Comparison of ENCODE assay signal across 22 mouse cellular contexts in the genomic region with DNA sequence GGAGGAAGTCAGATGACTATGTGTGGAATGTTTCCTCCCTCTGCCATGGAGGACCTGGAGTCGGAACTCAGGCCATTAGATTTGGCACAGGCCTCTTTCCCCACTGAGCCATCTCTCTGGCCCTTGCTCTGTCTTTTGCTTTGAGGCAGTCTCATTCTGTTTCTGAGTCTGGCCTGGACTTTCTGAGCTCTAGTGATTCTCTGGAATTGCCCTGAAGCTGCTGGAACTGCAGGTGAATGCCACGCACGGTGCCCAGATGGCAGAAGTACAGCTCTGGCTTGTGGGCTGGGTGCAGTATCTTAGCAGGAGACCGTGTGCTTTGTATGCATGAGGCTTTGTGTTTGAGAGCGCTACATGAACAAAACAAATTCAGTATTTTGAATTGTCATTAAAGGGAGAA. TPM values are rescaled to one million over a fixed set of nuclear protein-coding genes. Genes with fewer than 3 reads are reported as not detected.
DNase-seq lines count a peak whose midpoint lies in the region; ATAC-seq and TF ChIP-seq lines count a peak whose summit lies in the region.
"Had no signal": no experiment of that assay in that cellular context is flagged by ENCODE, and none has a peak within 500 bp of the region (broad histone marks: within the 10 kb centered on the region; RNA-seq: fewer than 3 reads in every experiment).

No protein-coding gene starts in this region.

- no peaks in the 10 kb centered on the region for H3K36me3 ChIP-seq in intestine, postnatal 0 days (ENCODE audit: control insufficient read depth, insufficient read depth)
- H3K36me3 ChIP-seq in kidney, embryonic 15.5 days: no peaks in the 10 kb centered on the region
- H3K36me3 ChIP-seq: G1E; heart, embryonic 15.5 days; midbrain, embryonic 15.5 days; stomach, embryonic 15.5 days had no signal

- no peaks in the 10 kb centered on the region for H3K9me3 ChIP-seq in intestine, postnatal 0 days (ENCODE audit: control insufficient read depth)
- H3K9me3 ChIP-seq in kidney, embryonic 15.5 days (replicated peaks): no peaks in the 10 kb centered on the region
- H3K9me3 ChIP-seq: forebrain, embryonic 10.5 days; heart, embryonic 15.5 days; midbrain, embryonic 15.5 days; stomach, embryonic 15.5 days had no signal

- TF ChIP-seq CTCF in intestine, postnatal 0 days (IDR thresholded peaks at IDR 0.05; ENCODE audit: low read depth): no peak

- H3K4me3 ChIP-seq in intestine, postnatal 0 days (ENCODE audit: low read depth, low read length): no peak overlapping the region
- no peak overlapping the region for H3K4me3 ChIP-seq in kidney, embryonic 15.5 days (replicated peaks)
- H3K4me3 ChIP-seq: forebrain, embryonic 10.5 days; heart, adult 2 months; heart, embryonic 15.5 days; midbrain, embryonic 15.5 days; myocyte; stomach, embryonic 15.5 days had no signal

- no peaks in the 10 kb centered on the region for H3K27me3 ChIP-seq in intestine, postnatal 0 days (replicated peaks; ENCODE audit: control insufficient read depth, insufficient read depth, low read length)
- H3K27me3 ChIP-seq in kidney, embryonic 15.5 days: no peaks in the 10 kb centered on the region
- H3K27me3 ChIP-seq: heart, embryonic 15.5 days; midbrain, embryonic 15.5 days; stomach, embryonic 15.5 days had no signal

- WGBS in intestine, postnatal 0 days: 53% methylated on average over 5 of the region's 5 CpGs
- WGBS in kidney, embryonic 15.5 days: 61% methylated on average over 5 of the region's 5 CpGs

- peak overlapping the region; percentile 57 for H3K4me2 ChIP-seq in intestine, postnatal 0 days (replicated peaks; ENCODE audit: low read depth)
- H3K4me2 ChIP-seq in kidney, embryonic 15.5 days: no peak overlapping the region
- H3K4me2 ChIP-seq: heart, embryonic 15.5 days; liver, embryonic 11.5 days; midbrain, embryonic 15.5 days; stomach, embryonic 15.5 days had no signal

- ATAC-seq in frontal cortex, adult (ENCODE audit: low TSS enrichment): peak; percentile 64
- ATAC-seq in intestine, postnatal 0 days: no peak
- ATAC-seq in kidney, embryonic 15.5 days (replicated peaks; ENCODE audit: low FRiP score): no peak
- ATAC-seq: hindbrain, postnatal 0 days; midbrain, embryonic 15.5 days had no signal

- no peak for DNase-seq in frontal cortex, postnatal 10 days (ENCODE audit: low spot score in 2 of 2)
- peak; percentile 45 to 65 for DNase-seq in kidney, postnatal 4 days
- no peak for DNase-seq in lung, postnatal 36 days
- no peak for DNase-seq in spleen, postnatal 36 days (ENCODE audit: low spot score in 2 of 2)
- DNase-seq in adrenal gland, postnatal 4 days (ENCODE audit: low spot score in 2 of 2): no peak
- DNase-seq: adrenal gland, postnatal 25 days; cerebellum, adult 2 months; heart, adult 2 months; lung, adult 2 months; spleen, adult 18-20 months; thymus, adult 18-20 months had no signal

- peak overlapping the region; percentile 92 for H3K27ac ChIP-seq in intestine, postnatal 0 days (ENCODE audit: low read depth, low read length)
- peak overlapping the region; percentile 74 for H3K27ac ChIP-seq in kidney, embryonic 15.5 days
- H3K27ac ChIP-seq: forebrain, embryonic 10.5 days; heart, adult 2 months; heart, embryonic 15.5 days; hindbrain, postnatal 0 days; midbrain, embryonic 15.5 days had no signal

- no peak overlapping the region for H3K9ac ChIP-seq in intestine, postnatal 0 days (ENCODE audit: low read depth, low read length)
- H3K9ac ChIP-seq in kidney, embryonic 15.5 days: no peak overlapping the region
- H3K9ac ChIP-seq: heart, embryonic 15.5 days; midbrain, embryonic 15.5 days; stomach, embryonic 15.5 days had no signal

- 0 out of 2 replicates have a peak, but pooled peaks cover 3% of the 10 kb centered on the region for H3K4me1 ChIP-seq in intestine, postnatal 0 days (replicated peaks; ENCODE audit: control insufficient read depth, insufficient read depth, low read length)
- H3K4me1 ChIP-seq in kidney, embryonic 15.5 days: peaks cover 27% of the 10 kb centered on the region

RNA-seq across cellular contexts. Expression of gene Myo6, which starts 5.9 kb away (rescaled TPM):
- 50.9 and 65.5 TPM in 2 replicates for polyA plus RNA-seq in intestine, postnatal 0 days (2015; fragmentation: Nextera tagmentation; extraction: Ambion mirVana)
- polyA plus RNA-seq in kidney, embryonic 15.5 days (2015; fragmentation: Nextera tagmentation; extraction: Ambion mirVana): 54.0 and 56.7 TPM in 2 replicates
- total RNA-seq in adrenal gland, postnatal 4 days (2021): 10 to 100 TPM; 32.2 to 56.4 TPM

Comparison
In these comparisons a context has a peak if more than half of its experiments do, and no peak if none do; other contexts are left out.
1. DNase-seq: peak in kidney, postnatal 4 days (2 of 2); none in frontal cortex, postnatal 10 days (0 of 2), lung, postnatal 36 days (single experiment), spleen, postnatal 36 days (0 of 2) and adrenal gland, postnatal 4 days (0 of 2).